Mouse (Mus musculus) B cell, adult 2 months (primary cell): ENCODE measurements around the gene Ptp4a2.
"Not testable (repeated sequence)": the region's sequence is repeated elsewhere in the genome, so short reads cannot be mapped to it uniquely, and the experiment has no call there.

ENCODE experiments used
- DNase-seq, 2 experiments: peaks; one replicate each; pipeline ENCODE4 v3.0.0; 2022

Ptp4a2 gene

GRCm38 (mm10) chr4:129810798-129811604 lies at the start of gene Ptp4a2:
Gene Ptp4a2 (plus strand): TSS chr4:129811219.
- DNase-seq = peak; percentile 90 to 92

GRCm38 (mm10) chr4:129761606-129762005 lies 49.4 kb upstream of the Ptp4a2 start:
- DNase-seq = peak; percentile 63 to 69

- peak; percentile 35 to 50 for DNase-seq
These were observed 48.5 kb upstream of the Ptp4a2 start for GRCm38 (mm10) chr4:129762496-129762895.

GRCm38 (mm10) chr4:129765351-129765750 lies 45.7 kb upstream of the Ptp4a2 start:
- no peak for DNase-seq

GRCm38 (mm10) chr4:129767782-129768181 lies 43.2 kb upstream of the Ptp4a2 start:
- DNase-seq = no peak

GRCm38 (mm10) chr4:129768742-129769141 lies 42.3 kb upstream of the Ptp4a2 start:
- not testable (repeated sequence) for DNase-seq

GRCm38 (mm10) chr4:129770600-129770999 lies 40.4 kb upstream of the Ptp4a2 start:
- no peak for DNase-seq

GRCm38 (mm10) chr4:129771314-129771671 lies 39.7 kb upstream of the Ptp4a2 start:
- peak; percentile 49 to 55 for DNase-seq

GRCm38 (mm10) chr4:129771672-129772521 lies 39.1 kb upstream of the Ptp4a2 start:
- DNase-seq = no peak

GRCm38 (mm10) chr4:129781881-129782675 lies 28.9 kb upstream of the Ptp4a2 start:
- DNase-seq = peak; percentile 57 to 61

GRCm38 (mm10) chr4:129782857-129783331 lies 28.1 kb upstream of the Ptp4a2 start:
- peak in 1 of 2 experiments; percentile 19 for DNase-seq

- DNase-seq = no peak
These were observed 27.5 kb upstream of the Ptp4a2 start for GRCm38 (mm10) chr4:129783506-129783905.

- peak; percentile 81 to 82 for DNase-seq
These were observed 25.8 kb upstream of the Ptp4a2 start for GRCm38 (mm10) chr4:129785178-129785577.

- peak; percentile 70 to 78 for DNase-seq
These were observed 22.3 kb upstream of the Ptp4a2 start for GRCm38 (mm10) chr4:129788693-129789092.

- peak; percentile 35 to 43 for DNase-seq
These were observed 21.4 kb upstream of the Ptp4a2 start for GRCm38 (mm10) chr4:129789635-129790034.

GRCm38 (mm10) chr4:129790475-129790874 lies 20.5 kb upstream of the Ptp4a2 start:
- DNase-seq = peak in 1 of 2 experiments; percentile 38

- no peak for DNase-seq
These were observed 19.6 kb upstream of the Ptp4a2 start for GRCm38 (mm10) chr4:129791399-129791798.

- no peak for DNase-seq
These were observed 18.3 kb upstream of the Ptp4a2 start for GRCm38 (mm10) chr4:129792666-129793202.

- peak; percentile 74 to 81 for DNase-seq
These were observed 17.2 kb upstream of the Ptp4a2 start for GRCm38 (mm10) chr4:129793713-129794329.

GRCm38 (mm10) chr4:129795151-129795860 lies 15.7 kb upstream of the Ptp4a2 start:
- DNase-seq = no peak

- DNase-seq = no peak
These were observed 15.2 kb upstream of the Ptp4a2 start for GRCm38 (mm10) chr4:129795861-129796260.
